Mouse (Mus musculus): ENCODE measurements at regions not wholly inside any gene's neighbourhood (a gene's known extent, or its start where the extent isn't known, plus 50 kb on each side); places are given as distances from the start of the nearest gene placed in this dataset.

DNA sequence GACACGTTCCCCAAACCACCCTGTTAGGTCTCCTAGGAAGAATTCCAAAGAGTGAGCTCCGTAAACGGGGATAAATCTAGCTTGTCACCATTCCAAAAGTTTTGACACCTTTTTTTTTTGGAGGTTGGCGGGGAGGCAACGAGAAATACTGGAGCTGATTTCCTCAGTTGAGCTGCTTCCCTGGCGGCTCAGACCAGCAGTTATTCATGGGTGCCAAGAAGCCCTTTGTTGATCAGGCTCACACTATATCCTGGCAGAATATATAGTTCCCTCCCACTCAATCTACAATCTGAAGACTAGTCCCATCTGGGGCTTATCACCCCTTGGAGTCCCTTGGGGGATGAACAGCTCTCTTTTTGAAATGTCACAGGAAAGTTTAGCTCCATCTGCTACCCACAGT is 77.5 kb upstream of the Tiam2 start:
- DNase-seq (ENCODE audit: low read depth, low spot score): no peak

DNA sequence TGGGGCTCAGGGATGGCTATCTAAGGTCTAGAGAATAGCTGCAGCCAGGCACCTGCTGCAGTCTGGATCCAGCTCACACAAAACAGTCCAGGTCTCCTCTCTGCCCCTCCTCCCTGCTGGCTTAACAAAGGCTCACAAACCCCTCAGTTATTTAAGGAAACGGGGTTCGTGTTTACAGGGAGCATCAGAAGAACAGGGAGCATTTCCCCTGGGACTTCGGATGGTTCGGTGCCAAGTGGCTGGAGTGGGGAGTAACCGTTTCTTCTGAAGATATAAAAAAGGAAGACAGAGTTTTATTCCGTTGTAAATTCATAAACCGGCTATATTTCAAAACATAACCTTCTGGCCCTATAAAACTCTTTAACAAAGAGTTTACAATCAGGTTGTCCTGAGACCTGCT is 77.1 kb upstream of the Tiam2 start:
- DNase-seq (ENCODE audit: low read depth, low spot score): no peak

DNA sequence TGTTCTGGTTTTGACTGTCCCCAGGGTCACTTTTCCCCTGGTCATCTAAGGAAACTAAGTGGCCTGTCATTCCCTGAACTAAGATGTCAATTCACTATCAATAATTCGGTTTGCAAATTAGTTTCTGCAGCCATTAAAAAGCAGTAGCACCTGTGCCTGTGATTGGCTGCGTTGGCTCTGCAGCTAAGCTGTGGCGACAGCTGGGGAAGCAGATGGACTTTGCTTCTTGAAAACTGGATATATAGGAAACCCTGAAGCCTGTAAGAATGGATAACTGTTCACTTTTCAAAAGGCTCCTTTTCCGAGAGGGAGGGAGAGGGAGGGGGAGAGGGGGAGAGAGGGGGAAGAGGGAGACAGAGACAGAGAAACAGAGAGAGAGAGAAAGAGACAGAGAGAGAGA is 75.2 kb upstream of the Tiam2 start:
- DNase-seq (ENCODE audit: low read depth, low spot score): no peak

DNA sequence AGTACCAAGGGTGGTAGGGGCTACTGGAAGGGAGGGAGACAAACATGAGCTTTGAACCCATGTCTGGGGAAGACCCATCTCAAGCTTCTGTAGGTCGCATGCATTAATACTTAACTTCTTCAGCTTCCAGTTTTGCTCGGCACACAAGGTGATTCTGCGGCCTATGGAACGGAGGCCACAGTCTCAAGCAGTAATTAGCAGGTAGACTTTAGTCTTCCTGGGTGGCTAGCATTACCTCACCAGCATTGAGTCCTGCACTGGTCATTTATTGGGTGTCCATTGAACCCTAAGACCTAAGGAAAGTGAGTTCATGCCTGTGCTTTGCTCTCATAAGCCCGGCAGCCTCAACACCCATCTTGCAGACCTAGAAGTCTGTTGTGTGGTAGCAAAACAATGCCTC is 74.4 kb upstream of the Tiam2 start:
- DNase-seq (ENCODE audit: low read depth, low spot score): no peak

DNA sequence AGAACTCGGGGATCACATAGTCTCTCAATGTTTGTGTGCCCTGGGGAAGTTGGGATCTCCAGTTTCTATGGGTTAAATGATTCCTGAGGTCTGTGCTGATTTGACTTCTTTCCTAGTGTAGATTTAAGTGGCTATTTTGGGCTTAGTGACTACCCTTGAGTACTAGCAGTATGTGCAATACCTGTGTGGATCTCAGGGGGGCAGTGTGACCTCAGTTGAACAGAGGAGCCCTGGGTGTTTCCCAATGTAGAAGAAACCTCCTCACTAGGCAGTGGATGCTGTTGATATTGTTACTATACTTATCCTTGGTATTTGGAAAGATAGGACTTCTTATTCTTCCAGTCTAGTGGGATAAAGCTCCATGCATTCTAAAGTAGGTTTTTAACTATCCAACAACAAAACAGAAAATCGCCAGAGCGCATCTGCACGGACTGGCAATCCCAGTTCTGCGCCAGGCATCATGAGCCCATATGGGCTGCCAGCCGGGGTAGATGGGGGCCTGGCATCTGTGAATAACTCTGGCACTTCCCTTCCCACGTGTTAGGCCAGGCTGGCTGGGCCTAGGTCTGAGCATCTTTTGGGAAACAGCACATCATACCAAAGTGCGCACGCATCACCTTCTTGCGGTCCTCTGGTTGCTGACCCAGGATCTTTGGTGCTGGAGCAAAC is 72.7 kb upstream of the Tiam2 start:
- DNase-seq (ENCODE audit: low read depth, low spot score): no peak

DNA sequence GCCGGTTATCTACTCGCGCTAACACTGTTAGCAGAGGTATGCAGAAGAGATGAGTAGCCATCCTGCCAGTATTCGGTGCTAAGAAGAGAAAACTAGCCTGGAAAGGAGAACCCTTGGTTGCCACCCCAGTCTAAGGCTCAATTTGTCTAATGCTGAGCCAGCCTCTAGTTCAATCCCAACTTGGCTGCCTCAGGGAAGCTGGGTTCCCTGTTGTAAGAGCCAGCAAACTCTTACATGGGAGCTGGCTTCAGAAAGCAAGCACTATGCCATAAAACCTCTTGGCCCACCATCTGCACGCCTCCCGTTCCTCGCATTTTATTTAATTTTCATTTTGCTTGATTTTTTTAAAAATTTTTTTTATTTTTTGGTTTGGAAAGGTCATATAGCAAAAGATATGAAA is 69.6 kb upstream of the Tiam2 start:
- no peak for DNase-seq (ENCODE audit: low read depth, low spot score)

DNA sequence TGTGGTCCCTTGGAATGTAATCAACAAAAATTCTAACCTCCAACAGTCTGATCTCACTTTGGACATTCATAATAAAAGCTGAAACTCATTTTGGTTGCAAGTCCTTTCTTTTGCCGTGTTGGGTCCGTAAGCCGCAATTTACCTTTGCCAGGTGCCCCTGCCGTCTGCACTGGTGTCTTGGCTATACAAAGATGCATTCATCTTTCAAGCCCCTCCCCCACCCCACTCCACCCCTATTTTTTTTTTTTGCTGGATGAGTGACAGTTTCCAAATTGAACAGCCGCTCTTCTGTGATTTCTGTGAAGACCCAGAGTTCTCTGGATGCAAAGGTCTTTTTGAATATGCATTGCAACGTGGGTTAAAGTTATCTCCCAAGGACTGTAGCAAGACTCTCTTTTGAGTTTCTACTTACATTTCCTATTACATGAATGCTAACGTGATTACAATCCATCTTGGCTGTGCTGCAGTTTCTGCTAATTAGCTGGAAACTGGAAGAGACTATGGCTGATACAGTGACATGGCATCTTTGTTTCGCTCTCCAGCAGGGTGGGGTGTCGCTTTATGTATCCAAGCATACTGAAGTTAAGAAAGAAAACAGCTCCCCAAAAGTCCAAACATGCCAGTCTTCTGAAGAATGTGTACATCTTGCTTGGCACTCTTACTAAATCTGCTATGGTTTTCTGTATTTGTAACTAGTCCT is 67.4 kb upstream of the Tiam2 start:
- DNase-seq (ENCODE audit: low read depth, low spot score): no peak

DNA sequence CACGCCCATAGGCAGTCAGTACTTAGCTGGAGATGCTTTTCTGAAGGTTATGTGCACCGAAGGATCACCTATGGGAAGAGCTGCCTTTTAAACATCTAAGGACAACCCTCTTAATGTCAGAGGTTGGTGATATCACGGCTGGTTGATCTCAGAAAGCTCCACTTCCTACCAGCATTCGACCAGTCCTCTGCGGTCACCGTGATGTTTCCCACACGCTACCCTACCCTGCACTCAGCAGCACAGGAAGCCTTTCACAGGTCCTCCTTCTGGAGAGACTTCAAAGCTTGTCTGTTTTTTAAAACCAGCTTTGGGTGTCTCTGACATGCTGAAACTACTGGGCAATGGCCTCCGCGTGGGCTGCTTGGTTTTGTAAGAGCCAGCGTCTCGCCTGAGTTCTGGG is 65.6 kb upstream of the Tiam2 start:
- DNase-seq (ENCODE audit: low read depth, low spot score): no peak

DNA sequence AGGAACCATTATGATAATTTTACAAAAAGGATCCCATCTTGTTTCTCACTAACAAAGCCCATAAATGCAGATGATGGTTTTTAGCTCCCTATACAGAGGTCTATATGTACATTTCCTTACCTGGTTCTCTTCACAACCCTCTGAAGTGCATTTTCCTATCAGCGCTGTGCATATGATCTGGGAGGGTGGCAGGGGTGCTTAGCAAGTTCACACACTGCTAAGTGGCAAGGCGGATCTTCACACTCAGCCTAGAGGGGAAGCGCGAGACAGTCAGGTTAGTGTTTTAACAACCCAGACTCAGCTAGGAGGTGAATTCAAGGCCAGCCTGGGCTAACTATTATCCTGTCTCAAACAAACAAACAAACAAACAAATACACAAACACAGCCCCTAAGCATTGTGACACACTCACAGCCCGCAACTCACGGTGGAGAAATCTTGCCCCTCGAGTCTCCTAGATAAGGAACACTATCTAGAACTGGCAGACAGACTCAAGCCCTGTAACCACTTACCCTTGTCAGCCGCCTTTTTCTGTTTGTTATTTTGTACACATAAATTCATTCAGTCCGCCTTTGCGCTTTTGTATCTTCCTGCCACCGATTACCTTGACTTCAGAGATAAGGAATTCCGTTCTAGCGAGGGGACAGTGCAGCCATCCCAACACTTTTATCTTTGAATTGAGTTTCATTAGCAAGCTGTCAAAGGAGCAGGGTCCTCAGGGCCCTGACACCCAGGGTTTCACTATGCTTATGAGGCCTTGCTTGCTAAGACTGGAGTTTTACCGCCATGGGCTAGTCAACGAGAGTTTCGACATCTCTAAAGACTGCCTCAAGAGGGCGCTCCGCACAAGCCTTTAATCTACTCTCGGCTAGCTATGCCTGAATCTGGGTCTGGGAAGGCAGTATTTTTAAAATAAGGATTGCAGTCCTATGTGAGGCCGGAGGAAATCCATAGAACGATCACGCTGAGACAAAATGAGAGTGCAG is 53.0 kb upstream of the Tiam2 start:
- peak; percentile 41 for DNase-seq (ENCODE audit: low read depth, low spot score)

DNA sequence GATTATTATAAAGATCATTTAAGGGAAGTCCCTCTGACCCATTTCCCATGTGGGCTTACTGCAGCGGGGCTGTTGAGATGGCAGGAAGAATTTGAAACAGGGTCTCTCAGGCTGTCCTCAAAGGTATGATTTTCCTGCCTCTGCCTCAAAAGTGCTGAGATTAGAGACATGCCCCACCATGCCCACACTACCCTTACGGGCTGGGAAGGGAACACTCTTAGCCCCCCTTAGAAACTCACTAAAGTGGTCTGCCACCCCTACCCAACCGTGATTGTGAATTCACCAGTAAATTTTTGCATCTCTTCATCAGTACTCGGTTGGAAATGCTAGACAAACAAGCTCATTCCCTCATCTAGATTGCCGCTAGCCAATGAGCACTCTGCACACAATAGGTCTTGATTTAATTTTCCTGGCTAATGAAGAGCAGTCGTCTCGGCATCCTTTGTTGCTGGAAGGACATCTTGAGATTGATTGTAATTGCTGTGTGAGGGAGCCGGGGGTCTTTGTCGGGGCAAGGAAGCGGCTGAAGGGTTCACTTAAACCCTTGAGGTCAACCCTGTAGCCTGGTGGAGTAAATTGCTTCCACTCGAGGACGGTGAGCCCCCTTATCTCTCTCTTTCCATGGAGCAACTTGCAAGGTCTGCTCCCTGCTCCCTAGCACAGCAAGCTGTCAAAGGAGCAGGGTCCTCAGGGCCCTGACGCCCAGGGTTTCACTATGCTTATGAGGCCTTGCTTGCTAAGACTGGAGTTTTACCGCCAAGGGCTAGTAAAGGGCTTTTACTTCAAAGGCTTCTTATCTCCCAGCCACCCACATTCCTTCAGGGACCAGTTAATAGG is 51.7 kb upstream of the Tiam2 start:
- DNase-seq (ENCODE audit: low read depth, low spot score): no peak

Data from retina, adult 2 months (tissue).